Mouse (Mus musculus): ENCODE results near the gene Ttc28. TPM values are rescaled to one million over a fixed set of nuclear protein-coding genes. Genes with fewer than 3 reads are reported as not detected.

Ttc28 gene
- polyA plus RNA-seq, 1 experiment from 2014 or later: 14.5 TPM

DNA sequence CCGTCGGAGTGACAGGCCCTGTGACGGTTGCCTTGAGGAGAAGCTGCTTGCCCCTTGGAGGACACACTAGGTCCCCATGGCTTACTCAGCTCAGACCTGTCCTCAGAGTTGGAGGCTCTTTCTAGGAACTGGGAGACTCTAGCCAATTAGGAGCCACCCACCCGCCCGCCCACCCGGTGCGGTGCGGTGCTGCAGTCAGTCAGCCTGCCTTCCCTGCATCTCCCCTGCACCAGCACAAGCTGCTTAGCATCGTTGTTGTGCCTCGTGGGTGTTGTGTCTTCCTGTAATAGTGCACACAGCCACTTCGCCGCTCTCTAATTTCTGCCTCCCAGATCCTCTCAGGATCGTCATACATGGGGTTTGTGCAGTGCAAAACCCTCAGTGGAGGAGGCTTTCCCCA, 335.3 kb downstream of the Ttc28 start:
- H3K4me3 ChIP-seq: no peak overlapping the region
- peaks cover 68% of the 10 kb centered on the region for H3K4me1 ChIP-seq (replicated peaks)
- peak overlapping the region; percentile 63; the same call in 1 of the 2 replicates for H3K27ac ChIP-seq
- H3K36me3 ChIP-seq: no peaks in the 10 kb centered on the region
- peaks cover 75% of the 10 kb centered on the region for H3K27me3 ChIP-seq (ENCODE audit: insufficient read depth, poor library complexity, severe bottlenecking)
- H3K9me3 ChIP-seq: no peaks in the 10 kb centered on the region
- WGBS: 51% methylated on average over 13 of the region's 13 CpGs
- no peak for DNase-seq (ENCODE audit: low spot score)

DNA sequence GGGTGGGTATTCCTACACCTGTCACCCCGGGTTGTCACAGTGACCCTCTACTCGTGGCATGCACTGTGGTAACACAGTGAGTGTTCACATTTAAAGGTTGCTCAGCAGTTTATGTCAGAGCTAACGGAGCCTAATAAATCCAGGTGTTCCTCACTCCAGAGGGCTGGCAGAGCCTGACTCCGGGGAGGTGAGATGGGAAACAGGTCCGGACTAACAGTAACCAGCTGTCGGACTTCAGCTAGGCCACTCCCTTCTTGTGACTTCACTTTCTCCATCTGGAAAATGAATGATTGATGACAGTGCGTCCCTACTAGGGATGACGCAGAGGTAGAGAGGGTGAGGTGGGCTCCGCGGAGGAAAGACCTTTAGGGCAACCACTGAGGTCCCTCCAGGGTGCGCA, 336.1 kb downstream of the Ttc28 start:
- H3K27ac ChIP-seq: no peak overlapping the region
- H3K4me1 ChIP-seq (replicated peaks): peaks cover 73% of the 10 kb centered on the region
- no peak for DNase-seq (ENCODE audit: low spot score)
- H3K9me3 ChIP-seq: no peaks in the 10 kb centered on the region
- H3K27me3 ChIP-seq (ENCODE audit: insufficient read depth, poor library complexity, severe bottlenecking): peaks cover 78% of the 10 kb centered on the region
- H3K4me3 ChIP-seq: no peak overlapping the region
- WGBS: 81% methylated on average over 11 of the region's 11 CpGs
- H3K36me3 ChIP-seq: no peaks in the 10 kb centered on the region

DNA sequence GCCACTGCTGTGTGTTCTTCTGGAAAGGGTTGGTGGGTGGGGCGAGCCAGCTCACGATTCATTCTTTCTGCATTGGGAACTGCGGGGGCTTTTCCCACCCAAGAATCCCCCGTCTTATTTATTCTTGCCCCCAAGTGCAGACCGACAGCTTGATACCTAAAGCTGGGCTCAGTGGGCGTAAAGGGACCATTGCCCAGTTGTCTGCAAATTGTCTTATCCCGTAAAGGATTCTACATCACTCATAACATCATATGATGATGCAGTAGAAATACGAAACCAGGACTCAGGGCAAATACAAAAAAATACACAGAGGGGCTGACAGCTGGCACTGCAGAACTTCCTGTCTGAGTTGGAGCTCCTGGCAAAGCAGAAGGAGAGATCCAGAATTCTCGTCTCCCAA, 336.6 kb downstream of the Ttc28 start:
- Histone ChIP-seq H3K4me1 (replicated peaks) (peaks cover 77% of the 10 kb centered on the region), H3K27ac (no peak overlapping the region), H3K4me3 (no peak overlapping the region), H3K9me3 (no peaks in the 10 kb centered on the region), H3K36me3 (no peaks in the 10 kb centered on the region), H3K27me3 (ENCODE audit: insufficient read depth, poor library complexity, severe bottlenecking) (peaks cover 78% of the 10 kb centered on the region)
- no peak for DNase-seq (ENCODE audit: low spot score)
- WGBS: 88% methylated on average over 9 of the region's 9 CpGs

DNA sequence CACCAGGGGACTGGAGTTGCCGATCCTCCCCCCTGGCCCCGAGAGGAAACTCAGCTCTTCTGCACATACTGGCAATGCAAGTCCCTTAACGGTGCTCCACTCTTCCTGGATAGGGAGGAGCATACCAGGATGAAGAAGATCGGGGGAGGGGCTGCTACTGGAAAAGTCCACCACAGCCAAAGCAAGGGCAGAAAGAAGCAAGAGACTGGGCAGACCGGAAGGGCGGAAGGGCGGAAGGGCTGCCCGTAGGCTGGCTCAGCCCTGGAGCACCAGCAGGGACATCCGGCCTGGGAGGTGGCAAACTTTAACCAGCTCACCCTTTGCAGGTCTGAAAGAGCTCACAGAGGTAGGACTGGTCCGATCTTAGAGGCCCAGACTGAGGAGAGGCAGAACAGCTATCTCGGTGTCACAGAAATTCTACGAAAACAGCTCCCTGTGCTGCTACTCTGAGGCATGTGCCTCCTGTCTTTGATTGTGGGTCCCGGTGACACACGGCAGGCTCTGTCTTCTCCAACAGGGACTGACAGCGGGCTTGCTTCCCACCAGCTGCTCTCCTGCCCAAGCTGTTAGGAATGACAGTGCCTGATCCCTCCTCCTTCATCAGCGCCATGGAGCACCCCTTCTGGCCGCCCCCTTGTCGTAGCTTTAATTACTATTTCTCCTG, 338.0 kb downstream of the Ttc28 start:
- Histone ChIP-seq H3K36me3 (no peaks in the 10 kb centered on the region), H3K9me3 (no peaks in the 10 kb centered on the region), H3K27me3 (ENCODE audit: insufficient read depth, poor library complexity, severe bottlenecking) (peaks cover 80% of the 10 kb centered on the region), H3K27ac (peak overlapping the region; percentile 76), H3K4me3 (no peak overlapping the region), H3K4me1 (replicated peaks) (peaks cover 92% of the 10 kb centered on the region)
- WGBS: 74% methylated on average over 18 of the region's 18 CpGs
- no peak for DNase-seq (ENCODE audit: low spot score)

DNA sequence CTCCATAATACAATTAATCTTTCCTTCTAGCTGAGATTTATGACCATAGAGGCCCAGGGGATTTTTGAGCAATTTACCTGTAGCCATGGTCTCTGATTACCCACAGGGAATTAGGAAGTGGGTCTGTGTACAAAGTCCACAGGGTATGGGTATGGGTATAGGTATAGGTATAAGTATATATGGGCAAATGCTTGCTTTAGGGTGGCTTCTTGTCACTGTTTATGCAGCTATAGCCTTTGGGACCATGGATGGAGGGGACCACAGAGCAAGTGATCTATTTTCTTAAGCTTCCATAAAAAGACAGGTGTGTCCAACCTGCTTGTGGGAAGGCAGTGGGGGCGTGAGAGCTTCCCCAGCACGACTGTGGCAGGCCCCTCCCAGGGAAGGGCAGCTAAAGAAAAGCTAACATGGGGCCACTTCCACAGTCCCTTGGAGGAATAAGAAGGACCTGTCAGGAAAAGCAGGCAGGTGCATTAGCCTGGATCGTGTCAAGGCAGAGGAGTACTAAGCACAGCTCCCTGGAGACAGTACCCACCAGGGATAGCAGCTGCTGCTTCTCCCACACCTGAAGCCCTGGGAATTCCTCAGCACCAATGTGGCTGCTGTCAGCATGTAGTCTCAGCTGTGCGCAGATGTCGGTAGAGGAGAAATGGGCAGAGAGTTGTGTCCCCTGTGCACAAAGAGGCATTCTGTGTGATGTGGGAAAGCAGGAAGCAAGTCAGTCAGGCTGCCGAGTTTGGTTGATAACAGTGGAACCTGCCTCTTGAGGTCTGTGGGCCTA, 338.7 kb downstream of the Ttc28 start:
- no peak for DNase-seq (ENCODE audit: low spot score)
- 76% methylated on average over 6 of the region's 6 CpGs for WGBS
- peaks cover 96% of the 10 kb centered on the region for H3K4me1 ChIP-seq (replicated peaks)
- H3K27ac ChIP-seq: peak overlapping the region; percentile 76
- peaks cover 4% of the 10 kb centered on the region for H3K36me3 ChIP-seq
- 0 out of 2 replicates have a peak, but pooled peaks cover 1% of the 10 kb centered on the region for H3K9me3 ChIP-seq
- H3K4me3 ChIP-seq: no peak overlapping the region
- peaks cover 81% of the 10 kb centered on the region for H3K27me3 ChIP-seq (ENCODE audit: insufficient read depth, poor library complexity, severe bottlenecking)

DNA sequence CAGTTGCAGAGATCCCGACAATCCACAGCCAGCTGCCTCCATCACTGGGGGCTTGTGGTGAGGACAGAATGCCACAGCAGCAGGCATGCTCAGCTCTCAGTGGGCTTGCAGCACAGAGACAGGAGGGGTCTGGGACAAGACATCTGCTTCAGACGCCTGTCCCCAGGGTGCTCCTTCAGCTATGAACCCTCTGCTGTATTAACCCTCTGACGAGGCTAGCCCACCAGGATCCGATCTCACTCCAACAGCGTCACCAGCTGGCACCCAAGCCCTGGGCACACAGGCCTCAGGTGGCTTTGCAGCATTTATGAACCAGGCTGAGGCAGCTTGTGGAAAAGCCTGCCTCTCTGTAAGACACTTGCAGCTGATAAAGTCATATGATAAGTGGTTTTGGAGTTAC, 339.4 kb downstream of the Ttc28 start:
- peaks cover 11% of the 10 kb centered on the region for H3K36me3 ChIP-seq
- peaks cover 81% of the 10 kb centered on the region for H3K27me3 ChIP-seq (ENCODE audit: insufficient read depth, poor library complexity, severe bottlenecking)
- H3K4me1 ChIP-seq (replicated peaks): peaks cover 89% of the 10 kb centered on the region
- DNase-seq (ENCODE audit: low spot score): no peak
- H3K4me3 ChIP-seq: no peak overlapping the region
- H3K9me3 ChIP-seq: 0 out of 2 replicates have a peak, but pooled peaks cover 4% of the 10 kb centered on the region
- 70% methylated on average over 5 of the region's 5 CpGs for WGBS
- peak overlapping the region; percentile 76 for H3K27ac ChIP-seq

DNA sequence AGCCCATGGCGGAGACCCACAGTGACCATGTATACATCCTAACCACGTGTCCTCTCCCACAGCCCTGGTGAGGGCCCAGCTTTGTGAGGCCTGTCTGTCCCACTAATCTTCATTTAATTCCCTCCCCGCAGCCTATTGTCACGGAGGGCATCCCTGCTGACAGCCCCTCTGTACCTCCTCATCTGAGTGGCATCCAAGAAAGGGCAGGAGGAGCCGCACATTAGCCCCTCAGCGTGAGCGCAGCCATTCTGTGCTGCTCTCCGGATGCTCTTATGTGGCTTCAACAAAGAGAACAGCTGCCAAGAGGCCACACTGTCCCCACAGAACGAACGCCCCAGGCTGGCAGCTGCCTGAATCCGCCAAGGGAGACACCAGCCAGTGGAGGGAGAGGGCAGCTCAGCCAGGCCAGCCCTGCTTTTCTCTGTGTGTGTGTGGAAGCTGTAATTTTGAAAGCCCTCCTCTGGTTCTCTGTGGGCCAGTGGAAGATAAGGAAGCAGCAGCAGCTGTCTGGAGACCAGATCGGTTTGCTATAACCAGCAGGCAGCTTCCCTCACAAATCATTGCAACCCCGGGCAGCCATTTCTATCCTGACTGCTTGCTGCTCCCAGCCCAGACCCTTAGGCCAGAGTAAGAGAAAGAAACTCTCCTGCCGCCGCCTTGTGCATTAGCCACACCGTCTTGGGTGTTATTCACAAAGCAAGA, 341.2 kb downstream of the Ttc28 start:
- Histone ChIP-seq H3K27ac (peak overlapping the region; percentile 84), H3K4me3 (no peak overlapping the region), H3K4me1 (replicated peaks) (peaks cover 81% of the 10 kb centered on the region), H3K36me3 (peaks cover 25% of the 10 kb centered on the region), H3K9me3 (0 out of 2 replicates have a peak, but pooled peaks cover 4% of the 10 kb centered on the region), H3K27me3 (ENCODE audit: insufficient read depth, poor library complexity, severe bottlenecking) (peaks cover 84% of the 10 kb centered on the region)
- 23% methylated on average over 16 of the region's 16 CpGs for WGBS
- DNase-seq (ENCODE audit: low spot score): peak; percentile 86

DNA sequence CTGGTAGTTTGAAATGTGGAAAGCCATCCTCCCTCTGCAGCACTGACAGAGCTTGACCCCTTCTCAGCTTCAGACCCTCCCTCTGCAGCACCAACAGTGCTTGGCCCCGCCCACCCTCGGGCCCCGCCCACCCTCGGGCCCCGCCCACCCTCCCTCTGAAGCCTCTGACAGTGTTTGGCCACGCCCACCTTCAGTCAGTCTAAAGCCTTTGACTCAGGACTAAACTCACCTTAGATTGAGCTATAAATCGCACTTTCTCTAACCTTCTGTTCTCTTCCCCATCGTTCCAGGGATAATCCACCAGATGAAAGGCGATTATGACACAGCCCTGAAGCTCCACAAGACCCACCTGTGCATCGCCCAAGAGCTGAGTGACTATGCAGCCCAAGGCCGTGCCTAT, 343.2 kb downstream of the Ttc28 start:
- peak; percentile 49 for DNase-seq (ENCODE audit: low spot score)
- 0 out of 2 replicates have a peak overlapping the region, but pooled peaks have one; percentile 25 for H3K27ac ChIP-seq
- 0 out of 2 replicates have a peak, but pooled peaks cover 4% of the 10 kb centered on the region for H3K9me3 ChIP-seq
- H3K4me3 ChIP-seq: no peak overlapping the region
- H3K27me3 ChIP-seq (ENCODE audit: insufficient read depth, poor library complexity, severe bottlenecking): peaks cover 83% of the 10 kb centered on the region
- 43% methylated on average over 11 of the region's 11 CpGs for WGBS
- H3K36me3 ChIP-seq: peaks cover 34% of the 10 kb centered on the region
- H3K4me1 ChIP-seq (replicated peaks): peaks cover 80% of the 10 kb centered on the region

DNA sequence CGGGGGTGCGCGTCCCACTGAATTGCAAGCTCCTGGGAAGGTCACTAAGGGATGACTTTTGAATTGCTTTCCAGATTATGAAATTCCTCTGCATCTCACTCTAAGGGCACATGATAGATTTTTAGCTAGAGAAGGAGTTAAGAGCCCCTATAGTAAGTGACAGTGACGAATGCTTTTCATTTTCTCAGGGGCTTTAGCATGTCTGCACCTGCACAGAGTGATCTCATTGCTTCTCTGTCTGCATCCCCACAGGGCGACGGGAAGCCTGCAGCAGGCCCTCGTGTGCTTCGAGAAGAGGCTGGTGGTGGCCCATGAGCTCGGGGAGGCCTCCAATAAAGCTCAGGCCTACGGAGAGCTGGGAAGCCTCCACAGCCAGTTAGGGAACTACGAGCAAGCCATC, 345.7 kb downstream of the Ttc28 start:
- peaks cover 66% of the 10 kb centered on the region for H3K27me3 ChIP-seq (ENCODE audit: insufficient read depth, poor library complexity, severe bottlenecking)
- H3K4me1 ChIP-seq (replicated peaks): peaks cover 80% of the 10 kb centered on the region
- H3K27ac ChIP-seq: peak overlapping the region; percentile 57; the same call in 1 of the 2 replicates
- H3K36me3 ChIP-seq: peaks cover 42% of the 10 kb centered on the region
- DNase-seq (ENCODE audit: low spot score): no peak
- 86% methylated on average over 11 of the region's 11 CpGs for WGBS
- no peak overlapping the region for H3K4me3 ChIP-seq
- H3K9me3 ChIP-seq: 0 out of 2 replicates have a peak, but pooled peaks cover 4% of the 10 kb centered on the region

DNA sequence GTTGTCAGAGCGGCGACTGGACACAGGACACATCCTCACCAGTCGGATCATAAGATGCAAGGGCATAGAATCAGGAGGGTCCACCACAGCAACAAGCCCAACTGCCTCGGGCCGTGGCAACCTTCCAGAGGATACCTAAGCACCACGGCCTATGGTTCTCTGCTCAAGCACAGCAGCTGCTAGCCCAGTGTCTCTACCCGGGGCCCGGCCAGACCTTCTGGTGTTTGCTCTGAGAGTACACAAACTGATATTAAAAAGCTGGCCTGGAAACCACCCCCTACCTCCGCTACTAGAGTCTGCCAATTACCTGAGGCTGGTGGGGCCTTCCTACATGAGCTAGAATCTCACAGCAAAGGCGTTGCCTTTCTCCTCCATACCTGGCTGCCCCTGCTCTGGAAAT, 346.9 kb downstream of the Ttc28 start:
- Histone ChIP-seq H3K27me3 (ENCODE audit: insufficient read depth, poor library complexity, severe bottlenecking) (peaks cover 74% of the 10 kb centered on the region), H3K27ac (0 out of 2 replicates have a peak overlapping the region, but pooled peaks have one; percentile 68), H3K4me3 (no peak overlapping the region), H3K9me3 (0 out of 2 replicates have a peak, but pooled peaks cover 4% of the 10 kb centered on the region), H3K4me1 (replicated peaks) (peaks cover 80% of the 10 kb centered on the region), H3K36me3 (peaks cover 49% of the 10 kb centered on the region)
- no peak for DNase-seq (ENCODE audit: low spot score)
- WGBS: 92% methylated on average over 10 of the region's 10 CpGs

DNA sequence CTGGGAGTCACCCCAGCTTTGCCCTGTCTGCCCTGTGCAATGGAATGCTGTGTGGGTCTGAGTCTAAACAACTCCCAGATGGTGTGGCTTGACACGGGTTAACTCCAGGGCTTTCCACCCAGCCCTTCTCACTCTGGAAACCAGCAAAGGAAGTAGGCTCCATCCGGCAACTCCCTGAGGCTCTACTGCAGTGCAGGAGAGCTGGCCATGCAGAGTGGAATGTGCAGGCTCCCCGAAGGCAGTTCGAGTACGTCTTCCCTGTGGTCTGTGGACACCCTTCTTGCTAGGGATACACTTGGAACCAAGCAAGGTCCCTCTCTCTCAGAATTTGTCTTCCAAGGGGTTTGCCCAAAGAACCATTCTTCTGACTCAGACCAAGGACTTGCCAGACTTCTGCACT, 348.2 kb downstream of the Ttc28 start:
- H3K4me3 ChIP-seq: no peak overlapping the region
- peaks cover 49% of the 10 kb centered on the region for H3K36me3 ChIP-seq
- peak; percentile 30 for DNase-seq (ENCODE audit: low spot score)
- 43% methylated on average over 5 of the region's 5 CpGs for WGBS
- H3K9me3 ChIP-seq: 0 out of 2 replicates have a peak, but pooled peaks cover 4% of the 10 kb centered on the region
- H3K4me1 ChIP-seq (replicated peaks): peaks cover 80% of the 10 kb centered on the region
- H3K27ac ChIP-seq: peak overlapping the region; percentile 68
- peaks cover 64% of the 10 kb centered on the region for H3K27me3 ChIP-seq (ENCODE audit: insufficient read depth, poor library complexity, severe bottlenecking)

DNA sequence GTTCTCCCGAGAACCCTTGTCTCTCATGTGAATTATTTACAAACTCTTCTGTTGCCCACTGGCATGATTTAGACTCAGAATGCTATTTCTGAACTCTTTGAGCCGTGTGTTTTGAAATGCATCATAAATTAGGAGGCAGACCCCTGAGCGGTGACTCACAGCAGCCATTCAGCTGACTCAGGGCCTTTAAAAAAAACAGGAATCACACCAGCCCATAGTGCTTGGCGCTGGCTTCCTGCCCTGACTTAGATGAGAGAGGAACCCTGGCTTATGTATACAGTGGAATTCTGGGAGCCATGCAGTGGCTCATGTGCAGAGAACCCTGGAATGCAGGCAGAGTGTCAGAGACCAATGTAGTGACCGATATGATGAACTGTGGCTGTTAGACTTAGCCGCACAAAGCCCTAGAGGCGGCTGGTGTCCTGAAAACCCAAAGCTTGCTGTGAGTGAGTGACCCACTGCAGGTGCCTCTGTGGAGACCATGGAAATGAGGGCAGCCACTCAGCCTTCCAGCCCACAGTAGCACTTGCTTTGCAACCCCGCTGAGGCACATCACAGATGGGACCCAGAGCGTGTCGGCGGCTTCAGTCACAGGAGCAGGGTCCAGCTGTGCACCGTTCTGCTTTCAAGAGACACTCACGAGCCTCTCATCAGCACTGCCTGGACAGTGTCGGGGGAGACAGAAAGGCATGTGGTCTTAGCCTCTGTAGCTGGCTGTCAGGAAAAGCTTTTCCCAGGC, 348.9 kb downstream of the Ttc28 start:
- Histone ChIP-seq H3K4me3 (no peak overlapping the region), H3K27ac (peak overlapping the region; percentile 68), H3K4me1 (replicated peaks) (peaks cover 82% of the 10 kb centered on the region), H3K36me3 (peaks cover 44% of the 10 kb centered on the region), H3K9me3 (0 out of 2 replicates have a peak, but pooled peaks cover under 1% of the 10 kb centered on the region), H3K27me3 (ENCODE audit: insufficient read depth, poor library complexity, severe bottlenecking) (peaks cover 60% of the 10 kb centered on the region)
- DNase-seq (ENCODE audit: low spot score): peak; percentile 63
- 36% methylated on average over 14 of the region's 14 CpGs for WGBS
